Mouse (Mus musculus): Measurements from ENCODE around the gene Slc7a11.

Gene Slc7a11

GRCm38 (mm10) chr3:50185879-50186278, 257.5 kb downstream of the Slc7a11 start:
- no peak for DNase-seq (ENCODE audit: low read depth, low spot score)

- DNase-seq (ENCODE audit: low read depth, low spot score), result no peak
These were observed 282.7 kb downstream of the Slc7a11 start for GRCm38 (mm10) chr3:50160756-50161155.

- no peak for DNase-seq (ENCODE audit: low read depth, low spot score)
These were observed 299.3 kb downstream of the Slc7a11 start for GRCm38 (mm10) chr3:50144144-50144543.

GRCm38 (mm10) chr3:50138319-50138718, 305.1 kb downstream of the Slc7a11 start:
- DNase-seq (ENCODE audit: low read depth, low spot score), result no peak

GRCm38 (mm10) chr3:50132204-50132603, 311.2 kb downstream of the Slc7a11 start:
- DNase-seq (ENCODE audit: low read depth, low spot score), result no peak

- DNase-seq (ENCODE audit: low read depth, low spot score), result no peak
These were observed 313.1 kb downstream of the Slc7a11 start for GRCm38 (mm10) chr3:50130319-50130718.

GRCm38 (mm10) chr3:50121001-50121400, 322.4 kb downstream of the Slc7a11 start:
- DNase-seq (ENCODE audit: low read depth, low spot score), result no peak

DNA sequence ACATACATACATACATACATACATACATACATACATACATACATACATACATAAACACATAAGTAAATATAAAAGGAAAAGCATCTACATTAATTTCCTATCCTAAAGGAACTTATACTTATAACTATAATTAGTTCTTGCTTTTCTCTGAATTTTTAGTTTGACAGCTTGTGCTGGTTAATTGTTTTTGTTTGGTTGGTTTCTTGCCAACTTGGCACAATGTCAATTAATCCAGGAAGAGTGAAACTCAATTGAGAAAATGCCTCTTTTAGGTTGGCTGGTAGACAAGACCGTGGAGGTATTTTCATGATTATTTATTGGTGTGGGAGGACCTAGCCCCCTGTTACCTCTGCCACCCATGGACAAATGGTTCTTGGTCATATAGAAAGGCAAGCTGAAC, 327.1 kb downstream of the Slc7a11 start:
- no peak for DNase-seq (ENCODE audit: low read depth, low spot score)

DNA sequence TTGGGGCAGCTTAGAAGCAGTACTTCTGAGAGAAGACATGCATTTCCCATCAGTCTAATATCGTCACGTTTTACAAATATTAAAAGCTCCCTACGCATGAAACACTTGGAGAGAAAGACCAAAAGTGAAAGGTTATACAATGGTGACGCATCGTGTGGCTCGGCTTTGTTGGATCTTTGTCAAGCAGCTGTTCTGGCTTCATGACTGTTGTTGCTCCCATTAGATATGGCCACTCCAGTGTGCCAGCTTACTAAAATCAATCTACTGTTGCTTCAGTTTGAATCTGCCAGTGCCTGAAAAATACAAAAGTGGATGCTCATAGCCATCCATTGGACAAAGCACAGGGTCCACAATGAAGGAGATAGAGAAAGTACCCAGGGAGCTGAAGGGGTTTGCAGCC, 337.9 kb downstream of the Slc7a11 start:
- peak; percentile 68 for DNase-seq (ENCODE audit: low read depth, low spot score)

DNA sequence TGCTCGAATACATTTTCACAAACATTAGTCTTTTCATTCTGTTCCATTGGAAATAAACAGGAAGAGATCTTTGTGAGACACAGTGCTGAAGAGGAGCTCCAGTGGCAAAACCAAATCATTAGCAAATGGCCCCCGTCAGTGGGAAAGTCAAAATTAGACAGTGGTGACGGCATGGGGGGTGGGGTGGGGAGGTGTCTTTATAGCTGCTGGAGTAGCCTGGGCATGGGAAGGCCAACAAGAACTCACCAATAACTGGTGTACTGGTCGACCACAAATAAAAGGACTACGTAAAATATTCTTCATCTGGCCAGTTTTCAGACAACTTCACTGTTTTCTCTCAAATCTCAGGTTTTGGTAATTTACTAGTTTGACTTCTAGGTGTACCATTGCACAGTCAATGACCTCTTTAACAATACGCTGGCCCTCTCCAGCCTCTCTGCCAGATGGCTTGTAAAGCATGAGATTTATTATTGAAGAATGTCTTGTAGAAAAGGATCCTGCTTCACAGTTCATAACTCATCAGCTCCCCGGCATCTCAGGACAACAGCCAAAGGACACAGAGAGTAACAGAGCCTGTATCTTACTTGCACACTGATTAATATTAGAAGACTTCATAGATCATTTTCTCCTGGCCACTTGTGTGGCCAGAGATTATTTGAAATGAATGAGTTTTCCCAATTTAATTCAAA, 348.9 kb downstream of the Slc7a11 start:
- DNase-seq (ENCODE audit: low read depth, low spot score), result no peak

DNA sequence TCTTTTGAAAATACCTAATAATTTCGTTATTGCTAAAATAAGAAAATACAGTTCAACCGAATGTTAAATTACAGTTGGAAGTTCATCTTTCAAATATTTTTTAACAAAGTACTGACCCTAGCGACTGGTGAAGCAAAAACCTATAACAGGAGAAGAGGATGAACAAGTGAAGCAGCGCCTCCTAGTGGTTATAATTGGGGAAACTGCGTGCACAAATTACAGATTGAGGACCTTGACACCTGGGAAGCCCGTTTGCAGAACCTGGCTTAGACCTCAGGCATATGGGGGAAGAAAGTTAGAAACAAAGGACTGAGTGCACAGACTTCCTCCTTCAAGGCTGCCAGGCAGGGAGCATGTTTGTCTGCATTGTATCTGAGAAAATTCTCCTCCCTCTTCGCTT, 366.4 kb downstream of the Slc7a11 start:
- peak; percentile 28 for DNase-seq (ENCODE audit: low read depth, low spot score)

GRCm38 (mm10) chr3:50063396-50063795, 380.0 kb downstream of the Slc7a11 start:
- no peak for DNase-seq (ENCODE audit: low read depth, low spot score)

- DNase-seq (ENCODE audit: low read depth, low spot score), result no peak
These were observed 398.7 kb downstream of the Slc7a11 start for GRCm38 (mm10) chr3:50044666-50045065.

DNA sequence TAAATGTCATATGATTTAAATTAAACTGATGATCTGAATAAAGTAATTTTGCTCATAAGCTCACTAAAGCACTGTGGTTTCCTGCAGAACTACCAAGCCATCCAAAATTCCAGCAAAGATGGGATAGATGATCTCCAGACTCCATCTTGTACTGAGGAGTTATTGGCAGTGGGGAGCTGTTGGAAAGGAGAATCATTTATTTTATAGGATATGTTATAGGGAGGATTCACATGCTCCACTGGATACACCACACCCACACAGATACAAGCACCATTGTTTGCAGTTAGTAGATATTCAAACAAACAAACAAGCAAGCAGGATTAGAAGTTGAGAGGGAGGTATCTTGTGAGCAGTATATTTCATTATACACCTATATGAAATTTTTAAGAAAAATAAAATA, 399.3 kb downstream of the Slc7a11 start:
- DNase-seq (ENCODE audit: low read depth, low spot score), result no peak

GRCm38 (mm10) chr3:50041141-50041540, 402.3 kb downstream of the Slc7a11 start:
- DNase-seq (ENCODE audit: low read depth, low spot score), result no peak

- no peak for DNase-seq (ENCODE audit: low read depth, low spot score)
These were observed 407.4 kb downstream of the Slc7a11 start for GRCm38 (mm10) chr3:50035875-50036528.

GRCm38 (mm10) chr3:50033325-50033724, 410.1 kb downstream of the Slc7a11 start:
- DNase-seq (ENCODE audit: low read depth, low spot score), result no peak

DNA sequence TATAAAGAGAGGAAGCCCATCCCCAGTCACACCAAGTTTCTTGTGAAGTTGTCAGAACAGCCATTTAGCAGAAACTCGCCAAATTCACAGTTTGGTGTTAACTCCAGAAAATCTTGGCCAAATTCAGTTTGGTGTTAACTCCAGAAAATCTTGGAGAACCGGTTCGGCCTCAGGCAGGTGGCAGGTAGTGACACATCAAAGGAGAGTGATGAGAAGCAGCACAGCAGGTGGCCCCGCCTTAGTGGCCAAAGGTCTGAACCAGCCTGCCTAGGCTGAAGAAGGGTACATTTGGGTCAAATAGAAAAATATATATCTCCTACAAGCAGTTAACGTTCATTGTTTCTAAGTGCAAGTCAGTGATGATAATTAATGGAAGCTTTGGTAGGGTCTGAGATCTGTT, 417.4 kb downstream of the Slc7a11 start:
- DNase-seq (ENCODE audit: low read depth, low spot score), result no peak

GRCm38 (mm10) chr3:50014396-50014795, 429.0 kb downstream of the Slc7a11 start:
- DNase-seq (ENCODE audit: low read depth, low spot score), result no peak

- peak; percentile 37 for DNase-seq (ENCODE audit: low read depth, low spot score)
These were observed 431.4 kb downstream of the Slc7a11 start for GRCm38 (mm10) chr3:50012012-50012411.

DNA sequence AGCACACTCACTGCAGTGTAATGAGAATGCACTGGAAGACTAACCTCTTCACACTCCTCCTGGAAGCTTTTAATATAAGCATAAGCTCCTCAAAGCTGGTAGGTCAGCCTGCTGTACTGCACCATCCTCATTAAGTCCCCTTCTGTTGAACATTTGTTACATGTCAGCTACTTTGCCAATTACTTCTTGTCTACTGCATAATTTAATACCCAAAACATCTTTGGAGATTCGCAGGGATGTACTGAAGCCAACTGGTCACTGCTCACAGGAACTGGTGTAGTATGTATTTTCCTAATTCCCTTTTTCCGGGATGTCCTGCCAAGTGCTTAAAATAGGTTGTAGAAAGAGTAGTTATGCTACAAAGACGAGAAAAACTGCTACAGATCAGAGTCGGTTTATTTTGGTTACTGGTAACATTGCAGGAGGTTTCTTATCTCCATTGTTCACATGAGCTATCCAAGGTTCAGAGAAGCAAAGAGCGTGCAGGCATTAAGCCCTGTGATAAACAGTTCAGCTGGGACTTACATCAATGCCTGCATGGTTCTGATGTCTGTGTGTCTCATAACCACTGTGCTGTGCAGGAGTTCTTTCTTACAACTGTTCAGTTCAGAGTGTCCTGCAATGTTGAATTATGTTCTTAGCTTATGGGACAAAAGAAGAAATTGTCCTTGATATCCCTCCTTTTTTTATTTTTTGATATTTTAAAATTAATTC, 439.3 kb downstream of the Slc7a11 start:
- DNase-seq (ENCODE audit: low read depth, low spot score), result no peak

DNA sequence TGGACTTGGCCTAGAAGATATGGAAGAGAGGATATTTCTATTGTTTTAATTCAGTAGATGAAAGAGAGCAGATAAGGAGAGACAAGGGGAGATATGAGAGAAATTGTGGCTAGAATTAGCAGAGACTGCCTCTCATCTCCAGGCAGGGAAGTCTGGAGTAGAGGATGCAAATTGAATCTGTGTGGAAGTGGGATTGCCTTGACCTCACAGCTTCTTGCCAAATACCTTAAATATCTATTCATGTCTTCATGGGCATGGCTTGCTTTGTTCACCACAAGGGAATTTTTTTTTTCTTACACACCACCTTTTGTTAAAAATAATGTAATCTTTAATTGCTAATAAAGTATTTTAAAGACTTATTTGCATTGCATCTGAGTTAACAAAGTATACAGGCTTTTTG, 441.3 kb downstream of the Slc7a11 start:
- no peak for DNase-seq (ENCODE audit: low read depth, low spot score)

DNA sequence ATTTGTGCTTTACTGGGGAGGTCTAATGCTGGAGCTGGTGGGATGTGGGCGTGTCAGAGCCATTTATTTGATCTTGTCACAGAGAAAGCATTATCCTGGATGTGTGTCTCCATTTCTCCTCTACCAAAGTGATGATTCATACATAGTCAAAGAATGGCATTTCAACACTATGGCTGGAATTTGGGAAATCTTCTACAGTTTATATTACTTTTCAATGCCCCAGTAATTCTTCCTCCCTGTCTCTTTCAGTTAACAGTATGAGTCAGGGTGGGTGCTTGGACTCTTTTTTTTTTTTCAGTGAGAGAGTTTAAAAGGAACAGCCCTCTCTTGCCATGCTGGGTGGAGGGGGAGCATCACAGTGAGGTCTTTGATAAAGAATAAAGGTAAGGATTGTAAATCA, 441.8 kb downstream of the Slc7a11 start:
- DNase-seq (ENCODE audit: low read depth, low spot score), result no peak
